Mouse (Mus musculus) midbrain, embryonic 11.5 days (tissue): ENCODE measurements around the gene Gm43720. TPM values are rescaled to one million over a fixed set of nuclear protein-coding genes. Genes with fewer than 3 reads are reported as not detected.
A peak's percentile ranks its signal among the peaks of the same experiment; 100 is the strongest.

ENCODE experiments used
- ATAC-seq: fragments of 200-750 bp; cut with Nextera tagmentation; 2 replicates; pipeline ENCODE4 v1.8.0; 2017; ENCODE audit warnings: moderate TSS enrichment, moderate library complexity; ENCODE audit not compliant: low FRiP score
- DNase-seq: peaks from one replicate; pipeline ENCODE4 v3.0.0; 2015; ENCODE audit warnings: low spot score; ENCODE audit errors: missing footprints
- H3K27ac ChIP-seq: fragments of 300-500 bp; sonication (generic); 2 replicates; pipeline ENCODE4 v1.5.1; 2014; ENCODE audit warnings: low read depth, low read length
- H3K27me3 ChIP-seq: fragments of 300-500 bp; sonication (generic); 2 replicates; pipeline ENCODE4 v1.6.1; 2014; ENCODE audit warnings: mild to moderate bottlenecking, low read length, moderate library complexity, mixed read lengths; ENCODE audit not compliant: control insufficient read depth, insufficient read depth
- H3K36me3 ChIP-seq: fragments of 300-500 bp; sonication (generic); 2 replicates; pipeline ENCODE4 v1.6.1; 2014; ENCODE audit warnings: mild to moderate bottlenecking, low read length, moderate library complexity, mixed read lengths; ENCODE audit not compliant: control insufficient read depth, insufficient read depth
- H3K4me1 ChIP-seq: fragments of 300-500 bp; sonication (generic); 2 replicates; pipeline ENCODE4 v1.6.1; 2014; ENCODE audit warnings: low read length; ENCODE audit not compliant: control insufficient read depth, insufficient read depth
- H3K4me2 ChIP-seq: fragments of 300-500 bp; sonication (generic); 2 replicates; pipeline ENCODE4 v1.6.1; 2014; ENCODE audit warnings: mild to moderate bottlenecking, moderate library complexity
- H3K4me3 ChIP-seq: fragments of 300-500 bp; sonication (generic); 2 replicates; pipeline ENCODE4 v1.5.1; 2014; ENCODE audit warnings: low read depth, low read length
- H3K9ac ChIP-seq: fragments of 300-500 bp; sonication (generic); 2 replicates; pipeline ENCODE4 v1.6.1; 2014; ENCODE audit warnings: low read length
- H3K9me3 ChIP-seq: fragments of 300-500 bp; sonication (generic); 2 replicates; pipeline ENCODE4 v1.6.1; 2016; ENCODE audit warnings: low read length; ENCODE audit not compliant: control insufficient read depth
- WGBS: fragments of 180-500 bp; shearing (Covaris S2); extraction: QIAGEN DNeasy Blood & Tissue Kit; methylation state at CpG from one replicate; pipeline ENCODE4 v1.1.7; 2014; 5-methylcytosine and 5-hydroxymethylcytosine counted together
- polyA plus RNA-seq: library from polyadenylated mRNA; unstranded; fragments of >200 nt; fragmentation: Nextera tagmentation; extraction: Ambion mirVana; gene quantifications from 2 replicates; pipeline ENCODE4 v1.2.1, GENCODE M21; 2014

The Gm43720 gene
- polyA plus RNA-seq, 1 experiment from 2014 or later, result 0.20 TPM

DNA sequence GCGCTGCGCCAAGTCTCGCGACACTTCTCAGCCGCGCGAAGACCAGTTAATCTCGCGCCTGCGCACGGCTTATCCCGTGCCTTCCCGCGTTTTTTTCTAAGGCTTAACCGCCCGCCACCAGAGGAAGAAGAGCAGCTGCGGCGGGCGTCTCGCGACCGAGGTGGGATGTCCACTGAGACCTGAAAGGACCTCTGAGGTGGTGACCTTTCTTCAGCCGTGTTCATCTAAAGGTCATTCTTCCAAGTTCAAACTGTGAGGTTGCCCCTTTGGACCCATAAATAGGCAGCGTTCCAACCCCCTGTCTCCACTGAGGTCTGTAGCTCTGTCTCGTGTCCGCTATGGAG lies 639 bp upstream of the Gm43720 start:
- ATAC-seq (no peak), DNase-seq (no peak)

DNA sequence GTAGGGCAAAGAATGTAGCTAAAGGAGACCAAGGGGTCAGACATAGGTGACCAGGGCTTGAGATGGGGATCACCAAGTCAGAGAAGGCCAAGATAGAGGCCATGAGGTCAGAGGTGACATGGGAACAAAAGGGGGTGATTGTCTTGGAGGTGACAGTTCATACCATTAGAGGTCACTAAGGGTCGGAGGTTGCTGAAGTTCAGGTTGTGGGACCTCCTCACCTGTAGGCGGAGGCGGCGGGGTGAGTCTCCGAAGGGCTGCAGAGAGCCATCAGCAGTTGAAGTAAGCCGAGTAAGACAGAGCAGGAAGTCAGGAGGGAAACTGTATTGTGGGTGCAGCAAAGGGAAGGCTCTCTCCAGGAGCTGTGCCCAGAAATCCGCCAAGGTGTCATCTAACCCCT lies 1.8 kb downstream of the Gm43720 start:
- H3K4me1 ChIP-seq, result peaks cover 37% of the 10 kb centered on the region
- H3K4me2 ChIP-seq, result peak overlapping the region; percentile 52
- peak overlapping the region; percentile 72; the same call in 1 of the 2 replicates for H3K4me3 ChIP-seq
- H3K9ac ChIP-seq, result peak overlapping the region; percentile 89; the same call in 1 of the 2 replicates
- DNase-seq (no peak), ATAC-seq (no peak)
- H3K27me3 ChIP-seq, result peaks cover 5% of the 10 kb centered on the region; the same call in 1 of the 2 replicates
- no peaks in the 10 kb centered on the region for H3K36me3 ChIP-seq
- H3K27ac ChIP-seq, result no peak overlapping the region
- peaks cover 3% of the 10 kb centered on the region; the same call in 1 of the 2 replicates for H3K9me3 ChIP-seq
- WGBS, result 89% methylated on average over 7 of the region's 7 CpGs

More for the DNA sequence above, 639 bp upstream of the Gm43720 start:
- Histone ChIP-seq H3K9ac (no peak overlapping the region), H3K9me3 (peaks cover 3% of the 10 kb centered on the region; the same call in 1 of the 2 replicates), H3K4me2 (peak overlapping the region; percentile 52), H3K27me3 (peaks cover 5% of the 10 kb centered on the region; the same call in 1 of the 2 replicates), H3K27ac (no peak overlapping the region), H3K4me3 (peak overlapping the region; percentile 72), H3K4me1 (peaks cover 31% of the 10 kb centered on the region), H3K36me3 (no peaks in the 10 kb centered on the region)
- WGBS, result 18% methylated on average over 26 of the region's 26 CpGs

DNA sequence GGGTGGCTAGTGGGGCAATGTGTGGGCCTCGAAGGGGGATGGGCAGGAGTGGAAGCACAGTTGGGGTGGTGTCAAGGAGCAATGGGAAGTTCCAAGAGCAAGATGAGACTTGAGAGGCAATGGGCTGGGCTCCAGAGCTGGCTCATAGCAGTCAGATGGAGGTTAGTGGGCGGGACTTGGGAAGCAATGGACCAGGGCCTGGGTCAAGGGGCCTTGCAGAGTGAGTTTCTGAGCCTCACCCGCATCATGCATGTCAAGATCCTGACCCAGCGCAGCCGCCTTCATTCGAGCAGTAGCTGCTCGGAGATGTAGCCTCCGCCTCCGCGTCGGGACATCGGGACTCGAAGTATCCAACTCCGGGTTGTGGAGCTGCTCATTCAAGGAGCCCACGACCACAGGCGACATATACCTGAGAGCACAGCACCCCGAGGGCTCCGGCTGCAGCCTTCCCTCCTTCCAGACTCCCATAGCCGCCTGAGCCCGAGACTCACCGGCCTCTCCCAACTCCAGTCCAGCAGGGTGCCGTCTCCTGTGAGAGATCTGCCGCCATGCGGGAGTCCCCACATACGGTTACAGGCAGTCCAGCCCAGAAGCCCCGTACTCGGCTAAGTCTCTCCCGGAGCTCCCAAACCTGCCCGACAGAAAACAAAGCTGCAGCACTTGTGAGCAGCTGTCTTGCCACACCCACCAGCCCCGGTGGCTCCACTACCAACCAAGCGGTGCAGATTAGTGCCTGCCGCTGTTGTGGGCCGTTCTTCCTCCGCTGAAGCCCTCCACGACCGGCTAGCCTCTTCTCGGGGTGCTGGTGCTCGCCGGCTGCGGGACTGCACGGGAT lies 4.3 kb downstream of the Gm43720 start:
- H3K4me3 ChIP-seq, result peak overlapping the region; percentile 30
- peaks cover 46% of the 10 kb centered on the region for H3K4me1 ChIP-seq
- H3K9me3 ChIP-seq, result no peaks in the 10 kb centered on the region; the same call in 1 of the 2 replicates
- WGBS, result 6% methylated on average over 41 of the region's 41 CpGs
- peak overlapping the region; percentile 63 for H3K9ac ChIP-seq
- ATAC-seq (no peak), DNase-seq (peak; percentile 93)
- H3K36me3 ChIP-seq, result no peaks in the 10 kb centered on the region
- H3K27ac ChIP-seq, result 0 out of 2 replicates have a peak overlapping the region, but pooled peaks have one; percentile 5
- H3K27me3 ChIP-seq, result no peaks in the 10 kb centered on the region; the same call in 1 of the 2 replicates
- peak overlapping the region; percentile 55 for H3K4me2 ChIP-seq

DNA sequence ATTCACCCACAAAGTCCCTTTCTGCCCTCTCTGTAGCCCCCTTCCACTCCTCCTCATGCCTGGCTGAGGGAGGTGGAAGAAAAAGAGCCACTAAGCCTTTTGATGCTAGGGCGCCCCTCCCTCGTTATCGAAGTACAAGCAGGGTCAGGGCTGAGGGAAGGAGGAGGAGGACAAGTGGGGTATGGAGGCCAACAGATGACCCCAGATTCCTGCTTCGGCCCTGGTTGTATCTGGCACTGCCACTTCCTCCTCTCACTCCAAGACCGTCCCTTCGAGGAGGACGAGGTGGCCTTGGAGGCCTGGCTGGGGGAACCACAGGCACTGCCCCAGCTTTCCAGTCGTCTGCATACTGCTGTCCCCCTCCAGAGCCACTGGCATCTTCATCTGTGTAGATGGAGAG lies 5.6 kb downstream of the Gm43720 start:
- DNase-seq (no peak), ATAC-seq (no peak)
- Histone ChIP-seq H3K27ac (no peak overlapping the region), H3K9me3 (no peaks in the 10 kb centered on the region), H3K4me2 (no peak overlapping the region), H3K27me3 (no peaks in the 10 kb centered on the region; the same call in 1 of the 2 replicates), H3K4me1 (peaks cover 46% of the 10 kb centered on the region), H3K9ac (no peak overlapping the region), H3K4me3 (no peak overlapping the region), H3K36me3 (no peaks in the 10 kb centered on the region)
- 58% methylated on average over 8 of the region's 8 CpGs for WGBS

DNA sequence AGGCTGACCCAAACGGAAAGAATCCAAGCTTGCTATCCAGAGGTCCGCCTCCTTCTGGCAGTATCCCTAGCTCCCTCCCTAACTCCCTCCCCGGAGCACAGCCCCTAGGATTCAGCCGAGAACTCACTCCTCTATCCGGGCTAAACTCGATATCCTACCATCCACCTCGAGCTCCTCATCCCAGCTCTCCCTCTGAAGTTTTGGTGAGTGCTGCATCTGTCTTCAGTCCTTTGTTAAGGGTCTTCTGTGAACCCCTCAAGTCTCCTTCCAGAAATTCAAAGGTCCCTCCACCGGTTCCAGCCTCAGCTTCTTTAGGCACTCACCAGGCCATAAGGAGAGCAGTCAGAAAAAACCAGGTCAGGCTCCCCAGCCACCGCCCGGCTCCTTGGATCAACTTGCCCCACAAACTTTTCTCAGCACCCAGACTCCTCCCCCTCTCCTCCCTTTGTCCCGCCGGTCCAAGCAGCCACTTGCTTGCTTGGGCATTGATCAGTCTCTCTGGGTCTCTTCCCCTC lies 7.3 kb downstream of the Gm43720 start, which contains the start of gene Gal3st4:
Gene Gal3st4 (minus strand): TSS at position 432 of the 515 bp plus-strand sequence.
- DNase-seq, result peak; percentile 97
- Histone ChIP-seq H3K9me3 (no peaks in the 10 kb centered on the region), H3K4me1 (peaks cover 34% of the 10 kb centered on the region), H3K36me3 (no peaks in the 10 kb centered on the region), H3K4me2 (peak within 1 kb of the TSS; percentile 39), H3K27me3 (no peaks in the 10 kb centered on the region; the same call in 1 of the 2 replicates), H3K27ac (no peak within 1 kb of the TSS), H3K9ac (peak within 1 kb of the TSS; percentile 54), H3K4me3 (peak within 1 kb of the TSS; percentile 18)
- peak; percentile 68 for ATAC-seq
- WGBS, result 2% methylated on average over 12 of the region's 12 CpGs

DNA sequence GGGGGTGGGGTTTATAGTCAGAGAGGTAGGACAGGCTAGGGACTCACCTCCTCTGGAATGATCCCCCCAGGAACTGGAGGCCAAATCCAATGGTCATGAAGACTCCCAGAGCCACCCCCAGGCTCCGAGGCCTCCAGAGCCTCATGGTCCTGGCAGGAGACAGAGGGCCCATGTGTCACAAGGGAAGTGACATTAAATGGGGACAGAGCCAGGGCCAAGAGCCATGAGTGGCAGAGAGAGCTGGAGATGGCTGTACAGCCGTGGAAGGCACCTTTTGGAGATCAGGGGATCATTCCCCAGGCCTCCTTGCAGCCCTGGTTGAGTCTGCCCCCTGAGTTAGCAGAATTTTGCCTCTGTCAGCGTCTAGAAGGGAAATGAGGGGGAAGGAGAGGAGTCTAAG lies 8.5 kb downstream of the Gm43720 start:
- Histone ChIP-seq H3K4me2 (no peak overlapping the region), H3K4me3 (no peak overlapping the region), H3K9ac (no peak overlapping the region), H3K36me3 (peaks cover 2% of the 10 kb centered on the region; the same call in 1 of the 2 replicates), H3K27me3 (no peaks in the 10 kb centered on the region; the same call in 1 of the 2 replicates), H3K9me3 (no peaks in the 10 kb centered on the region), H3K27ac (no peak overlapping the region), H3K4me1 (peaks cover 24% of the 10 kb centered on the region)
- WGBS, result 39% methylated on average over 3 of the region's 3 CpGs
- DNase-seq, result no peak
- ATAC-seq, result no peak

DNA sequence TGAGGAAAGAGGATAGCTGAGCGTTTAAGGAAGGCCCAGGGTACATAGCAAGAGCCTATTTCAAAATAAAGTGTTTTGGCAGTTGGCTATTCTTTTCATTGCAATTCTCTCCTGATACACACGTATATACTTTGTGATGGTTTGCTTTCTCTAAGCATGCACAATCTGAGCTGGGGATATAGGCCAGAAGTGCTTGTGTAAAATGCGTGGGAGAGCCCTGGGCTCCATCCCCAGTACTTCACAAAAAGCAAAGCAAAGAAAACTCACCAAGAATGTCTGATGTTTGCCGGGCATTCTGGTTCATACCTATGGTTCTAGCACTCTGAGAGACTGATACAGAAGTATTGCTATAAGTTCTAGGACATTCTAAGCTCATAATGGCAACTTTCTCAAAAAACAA lies 10.8 kb downstream of the Gm43720 start:
- H3K4me3 ChIP-seq, result no peak overlapping the region
- H3K27ac ChIP-seq, result no peak overlapping the region
- H3K9me3 ChIP-seq, result no peaks in the 10 kb centered on the region
- 84% methylated on average over 4 of the region's 4 CpGs for WGBS
- H3K4me1 ChIP-seq, result peaks cover 14% of the 10 kb centered on the region
- H3K4me2 ChIP-seq, result no peak overlapping the region
- H3K9ac ChIP-seq, result no peak overlapping the region
- ATAC-seq, result no peak
- no peak for DNase-seq
- H3K27me3 ChIP-seq, result no peaks in the 10 kb centered on the region; the same call in 1 of the 2 replicates
- peaks cover 3% of the 10 kb centered on the region; the same call in 1 of the 2 replicates for H3K36me3 ChIP-seq

DNA sequence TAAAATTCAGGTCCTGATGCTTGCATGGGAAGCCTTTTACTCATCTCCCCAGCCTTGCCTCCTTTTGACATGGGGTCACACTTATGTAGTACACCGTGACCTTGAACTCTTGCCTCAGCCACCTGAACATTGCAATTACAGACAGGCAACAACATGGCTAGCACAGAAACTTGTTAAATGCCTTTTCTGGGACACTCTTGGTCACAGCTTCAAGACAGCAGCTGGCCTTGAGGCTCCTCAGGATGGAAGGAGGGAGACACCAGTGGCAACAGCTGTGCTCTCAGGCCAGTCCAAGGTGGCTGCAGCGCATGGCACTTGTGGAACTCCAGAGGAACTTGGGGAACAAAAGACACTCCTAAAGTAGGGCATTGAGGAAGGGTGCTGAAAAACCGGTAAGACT lies 12.6 kb downstream of the Gm43720 start:
- no peak overlapping the region for H3K4me2 ChIP-seq
- no peak for ATAC-seq
- H3K9ac ChIP-seq, result no peak overlapping the region
- WGBS, result 89% methylated on average over 3 of the region's 3 CpGs
- H3K27me3 ChIP-seq, result no peaks in the 10 kb centered on the region; the same call in 1 of the 2 replicates
- H3K27ac ChIP-seq, result no peak overlapping the region
- H3K4me1 ChIP-seq, result peaks cover 21% of the 10 kb centered on the region
- H3K9me3 ChIP-seq, result no peaks in the 10 kb centered on the region
- H3K36me3 ChIP-seq, result peaks cover 3% of the 10 kb centered on the region; the same call in 1 of the 2 replicates
- DNase-seq, result no peak
- no peak overlapping the region for H3K4me3 ChIP-seq

DNA sequence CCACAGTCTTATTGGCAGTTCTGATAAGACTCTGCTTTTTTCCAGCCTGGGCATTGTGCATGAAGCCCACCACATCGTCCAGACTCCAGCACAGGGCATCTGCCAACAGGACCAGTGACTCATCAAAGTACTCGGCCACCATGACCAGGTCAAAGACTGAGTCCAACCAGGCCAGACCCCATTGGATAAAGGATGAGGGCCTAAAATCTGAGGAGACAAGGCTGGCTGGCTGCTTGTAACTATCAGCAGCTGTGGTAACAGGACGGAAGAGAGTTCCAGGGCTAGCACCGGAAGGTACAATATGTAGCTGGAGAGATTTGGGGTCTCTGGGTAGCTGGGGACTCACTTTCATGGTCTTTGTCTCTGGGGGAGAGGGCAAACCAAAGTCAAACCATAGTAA lies 14.0 kb downstream of the Gm43720 start:
- Histone ChIP-seq H3K9me3 (no peaks in the 10 kb centered on the region), H3K27ac (no peak overlapping the region), H3K4me2 (no peak overlapping the region), H3K27me3 (no peaks in the 10 kb centered on the region), H3K36me3 (peaks cover 13% of the 10 kb centered on the region; the same call in 1 of the 2 replicates), H3K4me3 (no peak overlapping the region), H3K4me1 (peaks cover 16% of the 10 kb centered on the region), H3K9ac (no peak overlapping the region)
- no peak for DNase-seq
- ATAC-seq, result no peak
- 91% methylated on average over 4 of the region's 4 CpGs for WGBS
